Comparison of ENCODE assay signal across 9 mouse cellular contexts in the genomic region with DNA sequence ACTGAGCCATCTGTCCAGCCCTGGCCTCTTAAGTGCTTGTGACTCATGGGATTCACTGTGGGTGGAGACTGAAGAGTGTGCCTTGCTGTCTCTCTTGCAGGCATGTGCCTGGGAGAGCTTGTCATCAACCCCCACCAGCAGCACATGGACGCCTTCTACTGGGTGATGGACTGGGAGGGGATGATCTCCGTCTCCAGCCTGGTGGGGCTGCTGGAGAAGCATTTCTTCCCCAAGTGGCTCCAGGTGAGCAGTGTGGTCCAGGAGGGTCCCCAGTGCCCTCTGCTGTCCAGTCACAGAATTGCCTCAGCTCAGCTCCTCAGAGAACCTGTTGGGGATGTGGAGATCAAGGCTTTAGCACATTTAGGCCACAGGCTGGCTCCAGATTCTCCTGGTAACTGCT. TPM values are rescaled to one million over a fixed set of nuclear protein-coding genes. Genes with fewer than 3 reads are reported as not detected.
DNase-seq lines count a peak whose midpoint lies in the region; ATAC-seq and TF ChIP-seq lines count a peak whose summit lies in the region.
"Had no signal": no experiment of that assay in that cellular context is flagged by ENCODE, and none has a peak within 500 bp of the region (broad histone marks: within the 10 kb centered on the region; RNA-seq: fewer than 3 reads in every experiment).

No protein-coding gene starts in this region.

- TF ChIP-seq CTCF in E14TG2a.4 (conservative IDR thresholded peaks at IDR 0.05; ENCODE audit: low read length): peak; percentile 72

- H3K27me3 ChIP-seq in hindbrain, embryonic 10.5 days (ENCODE audit: insufficient read depth, poor library complexity, severe bottlenecking): no peaks in the 10 kb centered on the region
- no peaks in the 10 kb centered on the region for H3K27me3 ChIP-seq in hindbrain, embryonic 16.5 days (replicated peaks; ENCODE audit: control insufficient read depth, insufficient read depth, low read length)
- H3K27me3 ChIP-seq in E14TG2a.4 (ENCODE audit: insufficient read depth, low read length): no peaks in the 10 kb centered on the region
- no peaks in the 10 kb centered on the region for H3K27me3 ChIP-seq in liver, embryonic 12.5 days (replicated peaks)
- H3K27me3 ChIP-seq: limb, embryonic 12.5 days had no signal

- 39% methylated on average over 2 of the region's 2 CpGs for WGBS in hindbrain, embryonic 10.5 days
- WGBS in hindbrain, embryonic 16.5 days: 30% methylated on average over 2 of the region's 2 CpGs
- 52% methylated on average over 2 of the region's 2 CpGs for WGBS in liver, embryonic 12.5 days (ENCODE audit: insufficient replicate concordance)

- no peak overlapping the region for H3K9ac ChIP-seq in hindbrain, embryonic 16.5 days (ENCODE audit: low read depth, low read length)
- H3K9ac ChIP-seq in liver, embryonic 12.5 days: no peak overlapping the region
- H3K9ac ChIP-seq: limb, embryonic 12.5 days had no signal

- ATAC-seq in hindbrain, embryonic 16.5 days: no peak
- peak; percentile 65 to 67; a peak in 3 of 4 replicates for ATAC-seq in hematopoietic stem cell, adult 5-6 weeks (replicated peaks in 1 of 2; ENCODE audit: insufficient read depth in 1 of 2, low FRiP score in 2 of 2, low TSS enrichment in 1 of 2, low read depth in 1 of 2, poor library complexity in 2 of 2, severe bottlenecking in 2 of 2)
- peak; percentile 29; the same call in 1 of the 2 replicates for ATAC-seq in liver, embryonic 12.5 days

- H3K4me1 ChIP-seq in hindbrain, embryonic 10.5 days (replicated peaks): no peaks in the 10 kb centered on the region
- H3K4me1 ChIP-seq in hindbrain, embryonic 16.5 days (ENCODE audit: control insufficient read depth, insufficient read depth, low read depth, low read length): no peaks in the 10 kb centered on the region
- H3K4me1 ChIP-seq in E14TG2a.4 (replicated peaks; ENCODE audit: low read depth, low read length): peaks cover 12% of the 10 kb centered on the region
- H3K4me1 ChIP-seq in liver, embryonic 12.5 days: no peaks in the 10 kb centered on the region
- H3K4me1 ChIP-seq: limb, embryonic 12.5 days had no signal

- peaks cover 99% of the 10 kb centered on the region for H3K36me3 ChIP-seq in hindbrain, embryonic 10.5 days
- H3K36me3 ChIP-seq in hindbrain, embryonic 16.5 days (ENCODE audit: control insufficient read depth, insufficient read depth, low read length): peaks cover 74% of the 10 kb centered on the region
- peaks cover 99% of the 10 kb centered on the region for H3K36me3 ChIP-seq in E14TG2a.4 (ENCODE audit: insufficient read depth, low read length)
- peaks cover 99% of the 10 kb centered on the region for H3K36me3 ChIP-seq in liver, embryonic 12.5 days

- no peak overlapping the region for H3K27ac ChIP-seq in hindbrain, embryonic 10.5 days
- no peak overlapping the region for H3K27ac ChIP-seq in hindbrain, embryonic 16.5 days (ENCODE audit: low read depth, low read length)
- H3K27ac ChIP-seq in liver, embryonic 12.5 days: no peak overlapping the region
- H3K27ac ChIP-seq: limb, embryonic 12.5 days had no signal

- H3K4me2 ChIP-seq in hindbrain, embryonic 16.5 days (ENCODE audit: low read length): no peak overlapping the region
- no peak overlapping the region for H3K4me2 ChIP-seq in liver, embryonic 12.5 days
- H3K4me2 ChIP-seq: limb, embryonic 12.5 days had no signal

- no peak overlapping the region for H3K4me3 ChIP-seq in hindbrain, embryonic 10.5 days
- no peak overlapping the region for H3K4me3 ChIP-seq in hindbrain, embryonic 16.5 days (ENCODE audit: low read length)
- H3K4me3 ChIP-seq in E14TG2a.4 (replicated peaks; ENCODE audit: low read length): no peak overlapping the region
- no peak overlapping the region for H3K4me3 ChIP-seq in liver, embryonic 12.5 days
- H3K4me3 ChIP-seq: limb, embryonic 12.5 days had no signal

- H3K9me3 ChIP-seq in hindbrain, embryonic 10.5 days: no peaks in the 10 kb centered on the region
- no peaks in the 10 kb centered on the region for H3K9me3 ChIP-seq in hindbrain, embryonic 16.5 days (ENCODE audit: control insufficient read depth, low read length)
- H3K9me3 ChIP-seq in E14TG2a.4 (ENCODE audit: low read length): no peaks in the 10 kb centered on the region
- no peaks in the 10 kb centered on the region for H3K9me3 ChIP-seq in liver, embryonic 12.5 days (replicated peaks)
- H3K9me3 ChIP-seq: limb, embryonic 12.5 days had no signal

- DNase-seq in hindbrain, embryonic 10.5 days (ENCODE audit: low spot score): peak; percentile 54
- DNase-seq in cerebellum, adult 8-10 months: peak; percentile 46
- peak; percentile 73 for DNase-seq in retina, embryonic 14.5 days (ENCODE audit: low spot score)
- DNase-seq in yolk sac, embryonic 10.5 days (ENCODE audit: low spot score): peak; percentile 26

RNA-seq across cellular contexts. Expression of a gene that starts 7.4 kb away (rescaled TPM):
- polyA plus RNA-seq in hindbrain, embryonic 10.5 days (2016; fragmentation: Nextera tagmentation; extraction: Ambion mirVana): 52.5 and 53.2 TPM in 2 replicates
- 58.3 and 60.8 TPM in 2 replicates for polyA plus RNA-seq in hindbrain, embryonic 16.5 days (2015; fragmentation: Nextera tagmentation; extraction: Ambion mirVana)
- total RNA-seq in hematopoietic stem cell, adult 5-6 weeks (2017): 15.5 and 16.5 TPM in 2 replicates
- polyA plus RNA-seq in liver, embryonic 12.5 days (2016; fragmentation: Nextera tagmentation; extraction: Ambion mirVana): 23.1 and 26.1 TPM in 2 replicates

RNA-seq across cellular contexts. Expression of a gene that starts 7.4 kb away (rescaled TPM):
- polyA plus RNA-seq in hindbrain, embryonic 10.5 days (2016; fragmentation: Nextera tagmentation; extraction: Ambion mirVana): 35.8 and 36.7 TPM in 2 replicates
- 37.4 and 39.6 TPM in 2 replicates for polyA plus RNA-seq in hindbrain, embryonic 16.5 days (2015; fragmentation: Nextera tagmentation; extraction: Ambion mirVana)
- 11.3 and 12.0 TPM in 2 replicates for total RNA-seq in hematopoietic stem cell, adult 5-6 weeks (2017)
- 17.2 and 18.7 TPM in 2 replicates for polyA plus RNA-seq in liver, embryonic 12.5 days (2016; fragmentation: Nextera tagmentation; extraction: Ambion mirVana)

RNA-seq across cellular contexts. Expression of a gene that starts 9.3 kb away (rescaled TPM):
- 39.9 and 43.7 TPM in 2 replicates for polyA plus RNA-seq in hindbrain, embryonic 10.5 days (2016; fragmentation: Nextera tagmentation; extraction: Ambion mirVana)
- 31.9 and 34.6 TPM in 2 replicates for polyA plus RNA-seq in hindbrain, embryonic 16.5 days (2015; fragmentation: Nextera tagmentation; extraction: Ambion mirVana)
- 21.5 and 22.2 TPM in 2 replicates for total RNA-seq in hematopoietic stem cell, adult 5-6 weeks (2017)
- polyA plus RNA-seq in liver, embryonic 12.5 days (2016; fragmentation: Nextera tagmentation; extraction: Ambion mirVana): 19.7 and 20.7 TPM in 2 replicates

RNA-seq across cellular contexts. Expression of a gene that starts 20.4 kb away (rescaled TPM):
- polyA plus RNA-seq in hindbrain, embryonic 10.5 days (2016; fragmentation: Nextera tagmentation; extraction: Ambion mirVana): 0.14 and 0.30 TPM in 2 replicates
- polyA plus RNA-seq in hindbrain, embryonic 16.5 days (2015; fragmentation: Nextera tagmentation; extraction: Ambion mirVana): 0.17 and 0.21 TPM in 2 replicates
- not detected in 2 replicates for total RNA-seq in hematopoietic stem cell, adult 5-6 weeks (2017)
- 0.35 and 0.41 TPM in 2 replicates for polyA plus RNA-seq in liver, embryonic 12.5 days (2016; fragmentation: Nextera tagmentation; extraction: Ambion mirVana)

RNA-seq across cellular contexts. Expression of a gene that starts 59.0 kb away (rescaled TPM):
- 37.2 and 40.9 TPM in 2 replicates for polyA plus RNA-seq in hindbrain, embryonic 10.5 days (2016; fragmentation: Nextera tagmentation; extraction: Ambion mirVana)
- 35.6 and 35.9 TPM in 2 replicates for polyA plus RNA-seq in hindbrain, embryonic 16.5 days (2015; fragmentation: Nextera tagmentation; extraction: Ambion mirVana)
- total RNA-seq in hematopoietic stem cell, adult 5-6 weeks (2017): 41.9 and 56.8 TPM in 2 replicates
- 40.5 and 45.1 TPM in 2 replicates for polyA plus RNA-seq in liver, embryonic 12.5 days (2016; fragmentation: Nextera tagmentation; extraction: Ambion mirVana)
